Comparison of ENCODE assay signal across 14 mouse cellular contexts in genomic region chr6:65075201-65075600, GRCm38 (mm10). TPM values are rescaled to one million over a fixed set of nuclear protein-coding genes. Genes with fewer than 3 reads are reported as not detected.
DNase-seq lines count a peak whose midpoint lies in the region; ATAC-seq and TF ChIP-seq lines count a peak whose summit lies in the region.
"Had no signal": no experiment of that assay in that cellular context is flagged by ENCODE, and none has a peak within 500 bp of the region (broad histone marks: within the 10 kb centered on the region; RNA-seq: fewer than 3 reads in every experiment).

No protein-coding gene starts in this region.

- TF ChIP-seq CTCF in left cerebral cortex, adult 2 months (IDR thresholded peaks at IDR 0.05): no peak

- ATAC-seq in embryonic facial prominence, embryonic 12.5 days (ENCODE audit: insufficient number of reproducible peaks, insufficient read depth, low FRiP score, low TSS enrichment): no peak
- ATAC-seq: forebrain, embryonic 16.5 days; Patski had no signal

- 0 out of 2 replicates have a peak overlapping the region, but pooled peaks have one; percentile 11 for H3K27ac ChIP-seq in embryonic facial prominence, embryonic 12.5 days
- no peak overlapping the region for H3K27ac ChIP-seq in left cerebral cortex, adult 2 months
- H3K27ac ChIP-seq: heart, adult 2 months; midbrain, embryonic 12.5 days had no signal

- H3K27me3 ChIP-seq in embryonic facial prominence, embryonic 12.5 days: no peaks in the 10 kb centered on the region
- H3K27me3 ChIP-seq: midbrain, embryonic 12.5 days; Patski had no signal

- no peak overlapping the region for H3K4me2 ChIP-seq in embryonic facial prominence, embryonic 12.5 days (replicated peaks)
- H3K4me2 ChIP-seq: midbrain, embryonic 12.5 days had no signal

- intact Hi-C loops in left cerebral cortex, adult 2 months (cut with DNase I): loop anchor here (10.0 kb wide), 1 partner anchor 390 kb away; no protein-coding TSS in a partner anchor

- peaks cover 49% of the 10 kb centered on the region for H3K36me3 ChIP-seq in embryonic facial prominence, embryonic 12.5 days

- no peaks in the 10 kb centered on the region for H3K9me3 ChIP-seq in embryonic facial prominence, embryonic 12.5 days
- H3K9me3 ChIP-seq: midbrain, embryonic 12.5 days had no signal

- 83% methylated on average over 2 of the region's 2 CpGs for WGBS in embryonic facial prominence, embryonic 12.5 days

- H3K4me3 ChIP-seq in embryonic facial prominence, embryonic 12.5 days: no peak overlapping the region
- no peak overlapping the region for H3K4me3 ChIP-seq in left cerebral cortex, adult 2 months
- H3K4me3 ChIP-seq: heart, adult 2 months; midbrain, embryonic 12.5 days had no signal

- no peaks in the 10 kb centered on the region for H3K4me1 ChIP-seq in embryonic facial prominence, embryonic 12.5 days
- H3K4me1 ChIP-seq: midbrain, embryonic 12.5 days had no signal

- DNase-seq in embryo, embryonic 11 days: peak; percentile 4
- no peak for DNase-seq in embryo, embryonic 10 days (ENCODE audit: low spot score)
- peak; percentile 15 for DNase-seq in lung, postnatal 10 days
- DNase-seq in lung, postnatal 4 days: no peak
- peak; percentile 10 for DNase-seq in retina, embryonic 14.5 days (ENCODE audit: low spot score)
- no peak for DNase-seq in left cerebral cortex, adult 2 months (ENCODE audit: extremely low spot score in 1 of 2, low spot score in 2 of 2)
- DNase-seq in gastrocnemius, postnatal 4 days (ENCODE audit: low spot score in 2 of 2): no peak
- DNase-seq: heart, adult 2 months; kidney, adult 9 months; lung, adult 2 months had no signal

- H3K9ac ChIP-seq in embryonic facial prominence, embryonic 12.5 days: no peak overlapping the region
- H3K9ac ChIP-seq: midbrain, embryonic 12.5 days had no signal

RNA-seq across cellular contexts. Expression of gene Smarcad1, which starts 32.8 kb away (rescaled TPM):
- polyA plus RNA-seq in embryonic facial prominence, embryonic 12.5 days (2016; fragmentation: Nextera tagmentation; extraction: Ambion mirVana): 107 and 114 TPM in 2 replicates
- total RNA-seq in left cerebral cortex, adult 2 months (2021): 10 to 100 TPM; 34.4 to 40.9 TPM
- 10 to 100 TPM; 29.7 to 36.4 TPM for total RNA-seq in gastrocnemius, postnatal 4 days (2021)

Comparison
In these comparisons a context has a peak if more than half of its experiments do, and no peak if none do; other contexts are left out.
1. DNase-seq: peak in embryo, embryonic 11 days (single experiment), lung, postnatal 10 days (single experiment) and retina, embryonic 14.5 days (single experiment); none in embryo, embryonic 10 days (single experiment), lung, postnatal 4 days (0 of 2), left cerebral cortex, adult 2 months (0 of 2) and gastrocnemius, postnatal 4 days (0 of 2).